Mouse (Mus musculus): ENCODE measurements around the gene Elobl.
A peak's percentile ranks its signal among the peaks of the same experiment; 100 is the strongest.

The Elobl gene

DNA sequence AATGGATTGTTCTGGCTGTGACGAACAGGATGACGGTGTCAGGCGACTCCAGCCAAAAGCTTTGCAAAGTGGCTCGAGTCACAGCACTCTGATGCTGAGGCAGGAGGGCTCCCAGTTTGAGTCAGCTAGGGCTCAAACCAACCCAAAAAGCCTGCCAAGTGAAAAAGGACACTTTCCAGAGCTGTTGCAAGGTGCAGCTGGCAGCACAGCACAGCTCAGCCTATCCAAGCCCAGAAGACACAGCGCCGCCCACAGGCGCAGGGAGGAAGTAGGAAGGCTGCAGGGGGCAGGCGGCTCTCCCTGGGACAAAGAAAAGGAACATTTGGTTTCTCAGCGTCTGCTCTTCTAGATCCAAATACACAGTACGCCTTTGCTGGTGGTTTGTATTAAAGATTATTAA, 19.9 kb upstream of the Elobl start:
- no peak for DNase-seq

DNA sequence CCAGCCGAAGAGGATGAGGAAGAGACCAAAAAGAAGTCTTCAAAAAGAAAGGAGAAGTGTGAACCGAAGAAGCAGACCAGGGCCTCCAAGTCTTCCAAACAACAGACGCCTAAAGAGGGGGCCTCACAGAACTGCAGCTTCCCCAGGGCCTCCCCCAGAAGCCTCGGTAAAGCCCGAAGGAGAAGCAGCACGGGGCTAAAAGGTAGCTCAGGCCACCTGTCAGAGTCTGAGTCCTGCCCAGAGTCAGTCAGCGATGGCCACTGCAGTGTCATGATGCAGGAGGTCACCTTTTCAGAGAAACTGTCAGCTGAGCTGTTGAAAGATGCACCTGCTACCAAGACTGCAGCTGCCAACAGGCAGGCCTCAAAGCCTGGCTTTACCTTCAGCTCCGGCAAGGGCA, 14.6 kb upstream of the Elobl start:
- no peak for DNase-seq

DNA sequence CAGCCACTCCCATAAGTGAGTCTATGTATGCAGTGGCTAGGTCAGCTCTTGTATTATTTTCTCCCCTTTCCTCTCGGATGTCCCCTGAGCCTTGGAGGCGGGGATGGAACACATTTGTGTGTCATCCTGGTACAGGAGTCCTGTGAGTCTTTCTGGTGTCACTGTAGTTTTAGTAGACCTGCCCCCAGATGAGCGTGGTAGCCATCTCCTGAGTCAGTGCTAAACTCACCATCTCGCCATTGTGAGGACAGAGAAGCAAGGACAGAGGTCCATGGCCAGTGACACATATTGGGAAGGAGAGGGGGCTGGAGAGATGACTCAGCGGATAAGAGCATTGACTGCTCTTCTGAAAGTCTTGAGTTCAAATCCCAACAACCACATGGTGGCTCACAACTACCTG, 10.5 kb upstream of the Elobl start:
- no peak for DNase-seq

DNA sequence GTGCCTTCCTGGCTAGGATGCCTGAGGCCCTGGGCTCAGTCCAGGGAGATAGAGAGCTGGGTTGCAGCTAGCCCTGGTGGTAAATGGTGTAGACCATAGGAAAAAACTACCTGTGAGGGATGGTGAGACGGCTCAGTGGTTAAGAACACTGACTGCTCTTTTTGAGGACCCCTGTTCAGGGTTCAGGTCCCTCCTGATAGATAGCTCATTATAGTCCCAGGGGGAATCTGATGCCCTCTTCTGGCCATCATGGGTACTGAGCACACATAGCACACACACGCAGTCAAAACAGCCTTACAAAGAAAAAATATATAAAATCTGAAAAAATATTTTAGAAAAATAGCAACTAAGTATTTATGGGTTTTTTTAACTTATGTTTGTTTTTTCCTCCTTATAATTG, 9.6 kb upstream of the Elobl start:
- DNase-seq, result peak; percentile 37

DNA sequence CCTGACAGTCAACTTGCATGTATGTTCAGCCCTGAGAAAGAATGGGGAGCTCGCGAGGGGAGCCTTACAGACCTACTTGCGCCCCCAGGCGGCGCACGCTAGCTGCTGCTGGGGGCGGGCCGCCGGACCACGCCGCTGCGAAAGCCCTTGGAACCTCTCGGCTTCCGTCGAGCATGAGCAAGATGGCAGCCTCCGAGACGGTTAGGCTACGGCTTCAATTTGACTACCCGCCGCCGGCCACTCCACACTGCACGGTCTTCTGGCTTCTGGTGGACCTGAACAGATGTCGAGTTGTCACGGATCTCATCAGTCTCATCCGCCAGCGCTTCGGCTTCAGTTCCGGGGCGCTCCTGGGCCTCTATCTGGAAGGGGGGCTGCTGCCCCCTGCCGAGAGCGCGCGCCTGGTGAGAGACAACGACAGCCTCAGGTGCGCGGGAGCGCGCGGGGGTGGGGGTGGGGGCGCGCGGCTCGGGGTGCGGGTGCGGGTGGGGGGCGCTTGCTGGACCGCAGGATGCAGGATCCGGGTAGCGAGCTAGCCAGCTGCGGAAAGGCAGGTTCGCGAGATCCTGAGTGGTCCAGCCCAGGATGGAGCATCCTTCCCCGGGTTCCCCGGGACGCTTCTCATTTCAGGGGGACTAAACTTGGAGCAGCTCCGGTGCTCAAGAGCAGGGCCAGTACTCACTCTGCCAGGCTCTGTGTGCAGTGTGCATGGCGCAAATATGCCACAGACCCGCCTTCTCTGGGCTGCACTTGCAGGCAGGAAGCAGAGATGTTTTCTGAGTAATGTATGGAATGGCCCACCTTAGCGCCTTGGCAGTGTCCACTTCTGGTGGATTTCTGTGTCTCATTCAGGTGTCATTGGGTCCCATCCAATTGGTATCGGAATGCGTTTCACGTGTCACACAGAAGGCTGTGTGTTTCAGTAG, 7.3 kb upstream of the Elobl start:
- DNase-seq, result peak; percentile 95

DNA sequence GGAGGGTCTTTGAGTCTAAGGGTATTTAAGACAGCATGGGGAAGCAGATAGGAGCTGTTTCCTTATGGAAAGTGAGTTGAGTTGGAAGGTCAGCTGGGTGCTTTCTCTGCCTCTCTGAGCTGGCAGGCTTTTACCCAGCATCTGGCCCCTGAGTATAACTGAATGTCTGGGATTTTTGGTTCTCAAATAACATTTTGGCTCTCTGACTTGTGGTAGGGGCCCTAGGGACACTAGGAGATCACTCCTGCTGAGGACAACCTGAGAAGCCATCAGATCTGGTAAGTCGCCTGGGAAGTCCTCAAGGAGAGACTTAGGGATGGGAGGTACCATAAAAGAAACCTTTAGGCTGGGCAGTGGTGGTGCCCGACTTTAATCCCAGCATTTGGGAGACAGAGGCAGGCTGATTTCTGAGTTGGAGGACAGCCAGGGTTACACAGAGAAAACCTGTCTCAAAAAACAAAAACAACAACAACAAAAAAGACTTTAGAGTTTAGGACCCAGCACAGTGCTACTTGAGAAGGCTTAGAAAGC, 3.5 kb upstream of the Elobl start, which contains the start of gene Coil:
Gene Coil (plus strand): TSS at position 51 of the 531 bp plus-strand sequence.
- DNase-seq, result no peak

DNA sequence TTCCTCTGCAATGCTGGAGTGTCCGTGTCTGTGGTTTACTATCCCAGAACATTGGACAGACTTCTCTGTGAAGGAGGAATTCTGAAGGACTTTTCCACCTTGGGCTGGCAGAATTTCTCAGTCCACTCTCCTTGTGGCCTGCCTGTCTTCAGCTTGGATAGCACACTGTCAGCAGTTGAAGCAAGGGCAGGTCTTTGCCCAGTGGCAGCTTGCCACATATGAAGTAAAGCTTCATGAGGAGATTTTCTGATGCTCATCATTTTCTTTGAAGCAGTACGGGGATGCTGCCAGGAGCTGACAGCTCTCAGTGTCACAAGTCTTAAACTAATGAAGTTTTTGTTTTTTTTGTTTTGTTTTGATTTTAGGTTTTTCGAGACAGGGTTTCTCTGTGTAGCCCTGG, 7.9 kb downstream of the Elobl start:
- DNase-seq, result peak; percentile 82

DNA sequence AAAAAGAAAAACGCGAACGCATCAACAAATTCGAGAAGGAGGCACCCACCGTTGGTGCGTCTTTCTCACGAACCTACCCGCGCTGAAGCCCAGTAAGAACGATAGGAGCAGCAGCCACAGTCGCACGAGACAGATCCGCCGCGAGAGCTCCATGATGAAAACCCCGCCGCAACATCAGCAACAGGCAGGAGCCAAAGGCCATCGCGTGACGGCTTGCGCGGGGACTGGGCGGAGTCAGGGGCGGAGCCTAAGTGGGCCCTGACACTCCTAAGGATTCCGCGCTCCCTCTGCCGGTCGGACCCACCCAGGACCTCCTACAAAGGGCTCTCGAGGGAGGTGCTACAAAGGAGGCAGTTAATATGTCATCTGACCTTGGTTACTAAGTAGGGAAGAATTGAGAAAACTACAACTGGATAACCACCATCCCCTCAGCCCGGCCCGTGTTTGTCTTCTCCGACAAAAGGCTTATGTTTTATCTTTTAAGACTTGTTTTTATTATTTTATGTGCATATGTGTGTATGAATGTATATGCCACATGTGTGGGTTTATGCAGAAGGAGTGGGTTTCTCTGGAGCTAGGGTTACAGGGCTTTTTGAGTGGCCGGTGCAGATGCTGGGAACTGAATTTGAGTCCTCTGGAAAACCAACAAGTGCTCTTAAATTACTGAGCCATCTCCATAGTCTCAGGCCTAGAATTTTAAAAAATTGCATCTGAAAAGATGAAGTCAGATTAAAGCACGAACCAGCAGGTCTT, 11.3 kb downstream of the Elobl start, which contains the start of gene Scpep1:
Gene Scpep1 (minus strand): TSS at position 249 of the 753 bp plus-strand sequence.
- peak; percentile 99 for DNase-seq

DNA sequence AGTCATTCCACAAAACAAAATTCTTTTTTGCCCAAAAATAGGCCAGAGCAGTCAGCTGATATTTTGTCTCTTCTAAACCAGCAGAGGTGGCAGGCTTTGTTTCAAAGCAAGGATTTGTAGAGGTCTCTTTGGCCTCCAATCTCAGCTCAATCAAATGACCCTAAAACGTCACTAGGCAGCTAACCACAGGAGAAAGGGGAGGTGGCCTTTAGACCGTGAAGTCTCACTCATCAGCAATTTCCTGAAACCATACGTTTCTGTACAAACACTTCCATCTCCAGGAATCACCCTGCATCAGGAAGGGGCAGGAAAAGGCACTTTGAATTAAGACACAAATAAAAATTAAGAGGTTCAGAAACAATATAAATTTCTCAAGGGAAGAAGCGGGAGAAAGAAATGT, 11.9 kb downstream of the Elobl start:
- peak; percentile 65 for DNase-seq

DNA sequence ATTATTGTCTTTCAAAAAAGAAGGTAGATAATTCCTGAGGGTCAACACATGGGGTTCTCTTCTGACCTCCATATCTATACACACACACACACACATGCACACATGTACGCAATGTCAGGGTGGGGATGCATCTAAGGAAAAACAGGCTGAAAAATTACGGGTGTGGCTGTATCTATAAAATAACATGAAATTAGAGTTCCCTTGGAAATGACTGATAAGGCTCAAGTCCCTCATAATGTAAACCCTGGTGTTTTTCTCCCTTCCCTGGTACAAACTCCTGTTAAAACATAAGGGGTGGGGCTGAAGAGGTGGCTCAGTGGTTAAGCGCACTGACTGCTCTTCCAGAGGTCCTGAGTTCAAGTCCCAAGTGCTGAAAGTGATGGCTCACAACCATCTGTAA, 13.1 kb downstream of the Elobl start:
- no peak for DNase-seq

DNA sequence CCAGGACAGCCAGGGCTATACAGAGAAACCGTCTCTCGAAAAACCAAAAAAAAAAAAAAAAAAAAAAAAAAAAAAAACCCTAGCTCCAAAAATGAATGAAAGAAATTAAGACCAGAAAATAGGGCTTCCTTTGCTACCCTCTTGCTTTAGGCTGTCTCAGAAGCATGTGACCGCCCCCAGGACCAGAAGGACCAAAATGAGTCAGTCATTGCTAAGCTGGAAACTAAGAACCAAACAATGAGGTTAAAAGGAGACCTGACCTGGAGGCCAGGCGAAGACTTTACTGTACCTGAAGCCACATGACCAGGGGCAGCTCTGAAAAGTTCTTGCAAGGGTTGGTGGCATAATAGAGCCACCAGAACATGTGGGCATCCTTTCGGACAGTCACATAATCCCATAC, 14.6 kb downstream of the Elobl start:
- DNase-seq, result no peak

DNA sequence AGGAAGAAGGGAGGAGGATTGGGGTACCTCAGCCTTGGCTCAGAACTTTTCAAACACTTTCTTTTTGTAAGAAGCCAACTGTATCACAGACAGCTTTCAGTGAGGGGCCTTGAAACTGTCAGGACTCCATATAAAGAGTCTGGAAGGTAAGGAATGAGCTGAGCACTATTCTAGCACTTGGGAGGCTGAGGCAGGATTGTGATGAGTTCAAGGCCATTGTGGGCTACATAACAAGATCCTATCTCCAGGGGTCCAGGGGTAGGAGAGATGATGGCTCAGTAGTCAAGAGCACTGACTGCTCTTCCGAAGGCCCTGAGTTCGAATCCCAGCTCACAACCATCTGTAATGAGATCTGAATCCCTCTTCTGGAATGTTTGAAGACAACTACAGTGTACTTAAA, 15.2 kb downstream of the Elobl start:
- no peak for DNase-seq

DNA sequence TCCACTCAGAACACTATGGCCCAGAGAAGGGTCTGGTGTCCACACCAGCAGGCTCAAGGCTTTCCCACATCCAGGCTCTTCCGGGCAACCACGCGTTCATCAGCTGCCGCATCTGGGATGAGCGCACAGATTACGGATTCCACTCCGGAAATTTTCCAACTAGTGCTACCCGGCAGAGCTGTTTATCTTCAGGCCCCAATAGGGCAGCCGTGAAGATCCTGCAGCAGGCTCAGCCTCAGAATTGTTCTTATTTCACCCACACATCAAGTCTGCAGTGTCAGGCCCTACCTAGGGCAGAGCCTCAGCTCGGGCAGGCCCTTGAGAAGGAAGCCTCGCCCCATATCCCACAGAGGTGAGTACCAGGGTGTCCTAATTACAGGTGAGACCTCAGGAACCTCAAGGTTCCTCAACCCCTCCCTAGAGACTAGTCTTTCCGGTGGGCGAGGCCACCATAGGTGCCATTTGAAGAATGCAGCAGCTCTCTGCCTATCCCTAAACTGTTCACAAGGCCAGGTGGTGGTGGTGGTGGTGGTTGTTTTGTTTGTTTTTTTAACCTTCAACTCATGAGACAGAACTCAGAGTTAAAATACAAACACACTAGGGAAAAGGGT, 16.0 kb downstream of the Elobl start:
- no peak for DNase-seq

DNA sequence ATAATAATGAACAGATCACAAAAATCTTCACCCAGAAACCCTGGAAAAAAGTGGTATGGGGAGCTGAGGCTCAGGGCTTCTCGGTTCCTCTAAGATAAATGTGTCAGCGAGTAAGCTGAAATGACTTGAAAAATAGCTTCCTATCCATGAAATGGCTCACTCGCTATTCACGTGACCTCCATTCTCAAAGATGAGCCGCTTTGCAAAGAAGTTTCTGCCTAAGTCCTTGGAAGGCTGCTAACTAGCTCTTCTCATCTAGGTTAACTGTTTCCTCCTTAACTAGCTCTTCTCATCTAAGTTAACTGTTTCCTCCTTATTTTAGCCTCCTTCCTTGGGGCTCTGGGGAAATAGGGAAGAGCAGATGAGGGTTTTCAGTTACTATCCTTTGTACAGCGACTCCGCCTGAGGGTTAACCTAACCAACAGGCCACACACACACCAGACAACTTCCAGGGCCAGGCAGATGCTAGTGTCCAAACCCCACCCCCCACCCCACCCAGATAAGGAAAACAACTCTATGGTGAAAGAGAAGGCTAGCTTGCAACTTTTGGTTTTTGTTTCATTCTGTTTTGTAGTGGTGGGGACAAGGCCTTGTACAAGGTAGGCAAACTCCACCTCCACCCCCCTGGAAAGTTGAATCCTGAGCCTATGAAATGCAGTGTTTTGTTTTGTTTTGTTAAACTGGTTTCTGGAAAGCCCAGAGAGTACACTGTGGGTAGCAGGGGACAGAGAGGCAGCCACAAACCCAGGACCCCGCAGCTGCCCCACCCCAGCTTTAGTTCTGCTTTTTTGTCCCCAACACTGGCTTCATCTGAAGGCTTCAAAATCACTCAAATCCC, 16.7 kb downstream of the Elobl start:
- no peak for DNase-seq

DNA sequence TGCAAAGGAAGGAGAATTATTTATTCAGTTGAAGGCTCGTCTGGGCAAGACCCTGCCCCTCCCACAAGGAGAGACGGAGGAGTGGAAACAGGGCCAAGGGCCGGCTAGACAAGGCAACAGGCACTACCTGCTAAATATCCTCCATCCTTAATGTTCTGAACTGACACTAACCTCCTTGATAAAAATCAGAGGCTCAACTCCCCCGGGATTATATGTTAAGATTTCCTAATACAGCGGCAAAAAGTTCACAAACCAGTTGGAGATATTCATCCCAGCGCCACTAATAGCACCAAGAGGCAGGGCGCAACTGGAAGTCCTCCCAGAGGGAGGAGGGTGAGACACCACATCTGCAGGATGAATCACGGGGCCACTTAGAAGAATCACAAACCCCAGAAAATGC, 17.8 kb downstream of the Elobl start:
- no peak for DNase-seq

DNA sequence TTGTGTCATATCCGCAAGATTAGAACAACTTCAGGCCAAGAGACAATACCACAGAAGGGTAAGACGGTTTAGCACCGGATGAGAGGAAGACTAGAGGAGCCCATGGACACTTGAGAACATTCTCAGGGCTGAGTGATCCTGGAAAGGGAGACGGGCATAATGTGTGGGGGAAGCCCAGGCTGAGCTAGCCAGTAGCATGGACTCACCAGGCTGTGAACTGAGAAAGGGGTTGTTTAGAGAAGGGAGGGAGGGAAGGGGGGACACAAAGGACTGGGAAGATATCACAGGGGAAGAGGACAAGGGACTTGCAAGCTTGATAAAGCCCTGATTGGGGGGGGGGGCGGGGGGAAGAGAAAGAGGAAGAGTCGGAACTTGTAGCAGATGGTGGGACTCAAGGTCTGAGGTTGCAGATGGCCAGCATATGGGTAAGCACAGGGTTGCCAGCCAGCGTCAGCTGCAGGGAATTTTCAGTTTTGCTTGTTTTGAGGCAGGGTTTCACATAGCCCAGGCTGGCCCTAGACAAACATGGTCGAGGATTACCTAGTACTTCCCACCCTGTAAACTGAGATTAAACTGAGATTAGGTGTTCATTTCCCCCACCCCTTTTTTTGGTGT, 20.7 kb downstream of the Elobl start:
- DNase-seq, result no peak

DNA sequence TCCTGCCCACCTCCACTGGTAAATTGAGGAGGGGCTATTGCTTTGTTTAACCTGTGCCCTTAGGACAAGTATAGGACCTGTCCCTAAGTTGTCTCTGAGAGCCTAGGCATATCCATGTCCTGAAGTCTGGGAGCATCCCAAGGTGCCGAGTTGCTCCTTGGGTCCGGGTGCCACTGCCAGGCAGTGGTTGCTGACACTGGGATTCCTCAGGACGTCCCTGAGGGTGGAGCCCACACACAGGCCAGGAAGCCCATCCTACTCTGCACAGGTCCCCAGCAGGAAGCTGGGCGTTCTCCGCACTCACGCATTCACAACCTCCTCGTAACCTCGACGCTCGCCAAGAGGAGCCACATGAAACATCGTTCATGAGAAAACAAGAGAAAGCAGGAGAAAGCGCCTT, 25.2 kb downstream of the Elobl start:
- no peak for DNase-seq

DNA sequence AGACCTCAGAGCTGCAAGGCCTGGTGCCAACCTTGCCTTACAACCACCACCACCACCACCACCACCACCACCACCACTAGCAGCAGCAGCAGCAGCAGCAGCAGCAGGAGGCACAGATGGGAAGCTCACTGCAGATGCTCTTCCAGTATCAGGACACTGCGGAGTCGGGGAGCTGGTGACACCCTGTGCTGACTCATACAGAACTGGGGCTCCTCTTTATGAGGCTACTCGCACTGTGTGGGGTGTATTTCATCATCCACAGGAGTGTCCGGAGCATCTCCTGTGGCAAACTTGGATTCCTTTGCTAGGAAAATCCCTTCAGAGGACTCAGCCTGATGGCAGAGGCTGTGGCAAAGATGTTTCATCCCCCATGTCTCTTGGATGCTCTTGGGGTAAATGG, 27.1 kb downstream of the Elobl start:
- no peak for DNase-seq

DNA sequence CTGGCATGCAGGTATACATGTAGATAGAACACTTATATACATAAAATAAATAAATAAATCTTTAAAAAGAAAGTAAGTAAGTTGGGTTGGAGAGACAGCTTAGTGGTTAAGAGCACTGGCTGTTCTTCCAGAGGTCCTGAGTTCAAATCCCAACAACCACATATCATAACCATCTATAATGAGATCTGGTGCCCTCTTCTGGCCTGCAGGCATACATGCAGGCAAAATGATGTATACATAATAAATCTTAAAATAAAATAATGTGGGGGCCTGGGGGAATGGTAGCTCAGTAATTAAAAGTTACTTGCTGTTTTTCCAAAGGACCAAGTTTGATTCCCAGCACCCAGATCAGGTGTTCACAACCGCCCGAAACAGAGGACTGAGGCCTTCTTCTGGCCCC, 28.0 kb downstream of the Elobl start:
- DNase-seq, result no peak

DNA sequence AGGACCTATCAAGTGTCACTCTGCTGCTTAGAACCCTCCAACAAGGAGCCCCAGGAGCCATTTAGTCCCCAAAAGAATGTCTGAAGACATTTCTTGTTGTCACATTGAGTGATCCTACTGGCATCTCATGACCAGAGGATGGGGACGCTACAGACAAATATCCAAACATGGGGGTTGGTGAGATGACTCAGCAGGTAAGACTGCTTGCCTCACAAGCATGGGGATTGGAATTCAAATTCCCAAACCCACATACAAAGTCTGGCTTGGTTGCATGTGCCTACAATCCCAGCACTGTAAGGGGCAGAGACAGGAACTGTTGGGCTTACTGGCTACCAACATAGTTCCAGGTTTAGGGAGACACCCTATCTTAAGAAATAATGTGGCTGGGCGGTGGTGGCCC, 28.8 kb downstream of the Elobl start:
- DNase-seq, result no peak

DNA sequence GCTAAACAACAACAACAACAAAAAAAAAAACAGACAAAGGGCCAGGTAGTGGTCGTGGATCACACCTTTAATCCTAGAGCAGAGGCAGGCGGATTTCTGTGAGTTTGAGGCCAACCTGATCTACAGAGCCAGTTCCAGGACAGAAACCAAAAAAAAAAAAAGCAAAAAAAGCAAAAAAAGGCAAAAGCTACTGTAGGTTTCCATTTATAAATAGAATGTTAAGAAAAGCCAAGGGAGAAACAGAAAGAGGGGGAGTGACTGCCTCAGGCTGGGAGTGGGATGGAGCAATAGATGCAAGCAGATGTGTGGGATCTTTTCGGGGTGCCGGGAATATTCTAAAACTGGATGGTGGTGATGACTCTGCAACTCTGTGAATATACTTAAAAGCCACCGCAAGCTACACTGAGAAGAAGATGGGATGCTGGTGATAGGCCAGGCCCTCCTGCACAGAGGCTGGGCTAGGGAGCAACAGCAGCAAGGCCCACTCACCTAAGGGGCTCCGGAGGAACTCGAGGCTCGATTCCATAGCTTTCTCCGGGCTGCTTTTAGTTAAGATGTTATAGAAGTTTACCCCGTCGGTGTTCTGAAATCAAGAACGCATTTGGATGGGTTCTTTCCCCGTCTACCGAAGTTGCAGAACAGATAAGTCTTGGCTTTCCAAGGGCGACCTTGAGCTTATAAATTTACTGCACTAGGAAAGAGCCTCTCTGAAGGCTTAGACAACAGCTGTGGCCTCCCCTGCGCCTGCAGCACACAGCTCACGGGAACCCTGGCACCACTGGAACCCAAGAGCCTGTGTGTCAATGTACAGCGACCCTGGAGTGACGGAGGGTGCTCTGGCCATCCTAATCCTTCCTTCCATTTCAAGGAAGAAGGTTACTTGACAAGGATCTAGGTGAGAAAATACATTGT, 32.4 kb downstream of the Elobl start:
- no peak for DNase-seq

Data from kidney, adult 9 months (tissue).